In genomic region chr3:97627893-97628292, GRCm38 (mm10) we compare ENCODE assay signal across 10 mouse cellular contexts. TPM values are rescaled to one million over a fixed set of nuclear protein-coding genes. Genes with fewer than 3 reads are reported as not detected.
A peak's percentile ranks its signal among the peaks of the same experiment; 100 is the strongest.
DNase-seq lines count a peak whose midpoint lies in the region; ATAC-seq and TF ChIP-seq lines count a peak whose summit lies in the region.
"Had no signal": no experiment of that assay in that cellular context is flagged by ENCODE, and none has a peak within 500 bp of the region (broad histone marks: within the 10 kb centered on the region; RNA-seq: fewer than 3 reads in every experiment).

No protein-coding gene starts in this region.

- no peaks in the 10 kb centered on the region for H3K27me3 ChIP-seq in kidney, embryonic 14.5 days (ENCODE audit: control insufficient read depth, insufficient read depth, low read length)
- no peaks in the 10 kb centered on the region for H3K27me3 ChIP-seq in embryonic facial prominence, embryonic 14.5 days (replicated peaks; ENCODE audit: control insufficient read depth, insufficient read depth, low read length)
- H3K27me3 ChIP-seq in intestine, embryonic 16.5 days (replicated peaks; ENCODE audit: control insufficient read depth, insufficient read depth, low read length), result no peaks in the 10 kb centered on the region
- no peaks in the 10 kb centered on the region for H3K27me3 ChIP-seq in liver, postnatal 0 days (ENCODE audit: insufficient read depth, low read length)

- 70% methylated on average over 7 of the region's 7 CpGs for WGBS in kidney, embryonic 14.5 days
- 82% methylated on average over 7 of the region's 7 CpGs for WGBS in embryonic facial prominence, embryonic 14.5 days
- WGBS in intestine, embryonic 16.5 days, result 55% methylated on average over 7 of the region's 7 CpGs
- WGBS in liver, postnatal 0 days (ENCODE audit: insufficient replicate concordance), result 47% methylated on average over 7 of the region's 7 CpGs

- H3K9ac ChIP-seq in kidney, embryonic 14.5 days (ENCODE audit: low read depth, low read length), result no peak overlapping the region
- H3K9ac ChIP-seq in embryonic facial prominence, embryonic 14.5 days (ENCODE audit: low read depth, low read length), result peak overlapping the region; percentile 39; the same call in 1 of the 2 replicates
- peak overlapping the region; percentile 66 for H3K9ac ChIP-seq in intestine, embryonic 16.5 days (ENCODE audit: low read depth, low read length)
- peak overlapping the region; percentile 57; the same call in 1 of the 2 replicates for H3K9ac ChIP-seq in liver, postnatal 0 days (replicated peaks)

- ATAC-seq in kidney, embryonic 14.5 days (ENCODE audit: low FRiP score, low TSS enrichment), result no peak
- ATAC-seq in embryonic facial prominence, embryonic 14.5 days (ENCODE audit: low read depth), result no peak
- peak; percentile 45 for ATAC-seq in intestine, embryonic 16.5 days
- peak; percentile 49 for ATAC-seq in liver, postnatal 0 days

- H3K27ac ChIP-seq in kidney, embryonic 14.5 days (ENCODE audit: low read depth, low read length), result no peak overlapping the region; the same call in 1 of the 2 replicates
- H3K27ac ChIP-seq in embryonic facial prominence, embryonic 14.5 days (replicated peaks; ENCODE audit: low read depth, low read length), result no peak overlapping the region
- H3K27ac ChIP-seq in intestine, embryonic 16.5 days (ENCODE audit: low read length), result peak overlapping the region; percentile 82
- H3K27ac ChIP-seq in liver, postnatal 0 days (ENCODE audit: low read depth), result peak overlapping the region; percentile 91

- TF ChIP-seq CTCF in liver, postnatal 0 days (IDR thresholded peaks at IDR 0.05; ENCODE audit: low read depth), result no peak

- no peak for DNase-seq in kidney, postnatal 25 days
- no peak for DNase-seq in embryonic facial prominence, embryonic 14.5 days (ENCODE audit: low spot score)
- peak; percentile 26 for DNase-seq in liver, postnatal 0 days
- no peak for DNase-seq in ovary, postnatal 14 days (ENCODE audit: low spot score)
- DNase-seq in right cerebral cortex, postnatal 10 days (ENCODE audit: low spot score in 2 of 2), result no peak
- no peak for DNase-seq in cerebellum, adult 11-12 months

- no peak for TF ChIP-seq EP300 in liver, postnatal 0 days (IDR thresholded peaks at IDR 0.05; ENCODE audit: low read depth)

- H3K4me1 ChIP-seq in kidney, embryonic 14.5 days (ENCODE audit: control insufficient read depth, insufficient read depth, low read length), result no peaks in the 10 kb centered on the region
- no peaks in the 10 kb centered on the region for H3K4me1 ChIP-seq in embryonic facial prominence, embryonic 14.5 days (ENCODE audit: control insufficient read depth, insufficient read depth, low read length)
- peaks cover 7% of the 10 kb centered on the region for H3K4me1 ChIP-seq in intestine, embryonic 16.5 days (ENCODE audit: control insufficient read depth, insufficient read depth, low read length)
- H3K4me1 ChIP-seq in liver, postnatal 0 days (ENCODE audit: insufficient read depth), result peaks cover 21% of the 10 kb centered on the region

- no peaks in the 10 kb centered on the region for H3K9me3 ChIP-seq in kidney, embryonic 14.5 days (ENCODE audit: control insufficient read depth, low read length)
- no peaks in the 10 kb centered on the region for H3K9me3 ChIP-seq in embryonic facial prominence, embryonic 14.5 days (ENCODE audit: control insufficient read depth, low read length)
- no peaks in the 10 kb centered on the region for H3K9me3 ChIP-seq in intestine, embryonic 16.5 days (ENCODE audit: control insufficient read depth, low read length)
- H3K9me3 ChIP-seq in liver, postnatal 0 days (ENCODE audit: low read length), result no peaks in the 10 kb centered on the region

- H3K4me3 ChIP-seq in kidney, embryonic 14.5 days (ENCODE audit: low read length), result peak overlapping the region; percentile 48
- H3K4me3 ChIP-seq in embryonic facial prominence, embryonic 14.5 days (ENCODE audit: low read depth, low read length), result peak overlapping the region; percentile 44; the same call in 1 of the 2 replicates
- peak overlapping the region; percentile 56 for H3K4me3 ChIP-seq in intestine, embryonic 16.5 days (ENCODE audit: low read length)
- H3K4me3 ChIP-seq in liver, postnatal 0 days (ENCODE audit: low read depth, low read length), result peak overlapping the region; percentile 53
- H3K4me3 ChIP-seq: myocyte had no signal

- H3K4me2 ChIP-seq in kidney, embryonic 14.5 days (replicated peaks; ENCODE audit: low read depth, low read length), result peak overlapping the region; percentile 57
- H3K4me2 ChIP-seq in embryonic facial prominence, embryonic 14.5 days (ENCODE audit: low read depth, low read length), result peak overlapping the region; percentile 60
- H3K4me2 ChIP-seq in intestine, embryonic 16.5 days (ENCODE audit: low read depth, low read length), result peak overlapping the region; percentile 61
- peak overlapping the region; percentile 76 for H3K4me2 ChIP-seq in liver, postnatal 0 days (ENCODE audit: low read depth, low read length)

- H3K36me3 ChIP-seq in kidney, embryonic 14.5 days (ENCODE audit: control insufficient read depth, insufficient read depth, low read length), result no peaks in the 10 kb centered on the region
- H3K36me3 ChIP-seq in embryonic facial prominence, embryonic 14.5 days (ENCODE audit: control insufficient read depth, insufficient read depth, low read length), result no peaks in the 10 kb centered on the region
- no peaks in the 10 kb centered on the region for H3K36me3 ChIP-seq in intestine, embryonic 16.5 days (ENCODE audit: control insufficient read depth, insufficient read depth, low read length)
- H3K36me3 ChIP-seq in liver, postnatal 0 days (replicated peaks; ENCODE audit: insufficient read depth, low read length), result no peaks in the 10 kb centered on the region

RNA-seq across cellular contexts. Expression of gene Fmo5, which starts 0.7 kb away (rescaled TPM):
- polyA plus RNA-seq in kidney, embryonic 14.5 days (2014; fragmentation: Nextera tagmentation; extraction: Ambion mirVana), result 0.71 and 1.8 TPM in 2 replicates
- polyA plus RNA-seq in embryonic facial prominence, embryonic 14.5 days (2014; fragmentation: Nextera tagmentation; extraction: Ambion mirVana), result 2.7 and 3.1 TPM in 2 replicates
- 50.4 and 57.8 TPM in 2 replicates for polyA plus RNA-seq in intestine, embryonic 16.5 days (2015; fragmentation: Nextera tagmentation; extraction: Ambion mirVana)
- polyA plus RNA-seq in liver, postnatal 0 days (2015; fragmentation: Nextera tagmentation; extraction: Ambion mirVana), result 67.6 and 82.4 TPM in 2 replicates

RNA-seq across cellular contexts. Expression of gene Chd1l, which starts 17.9 kb away (rescaled TPM):
- 11.5 and 18.1 TPM in 2 replicates for polyA plus RNA-seq in kidney, embryonic 14.5 days (2014; fragmentation: Nextera tagmentation; extraction: Ambion mirVana)
- 11.7 and 13.3 TPM in 2 replicates for polyA plus RNA-seq in embryonic facial prominence, embryonic 14.5 days (2014; fragmentation: Nextera tagmentation; extraction: Ambion mirVana)
- polyA plus RNA-seq in intestine, embryonic 16.5 days (2015; fragmentation: Nextera tagmentation; extraction: Ambion mirVana), result 17.1 and 17.3 TPM in 2 replicates
- polyA plus RNA-seq in liver, postnatal 0 days (2015; fragmentation: Nextera tagmentation; extraction: Ambion mirVana), result 6.0 and 7.1 TPM in 2 replicates

RNA-seq across cellular contexts. Expression of gene Prkab2, which starts 30.1 kb away (rescaled TPM):
- 3.1 and 4.6 TPM in 2 replicates for polyA plus RNA-seq in kidney, embryonic 14.5 days (2014; fragmentation: Nextera tagmentation; extraction: Ambion mirVana)
- 9.9 and 10.5 TPM in 2 replicates for polyA plus RNA-seq in embryonic facial prominence, embryonic 14.5 days (2014; fragmentation: Nextera tagmentation; extraction: Ambion mirVana)
- polyA plus RNA-seq in intestine, embryonic 16.5 days (2015; fragmentation: Nextera tagmentation; extraction: Ambion mirVana), result 5.5 and 5.8 TPM in 2 replicates
- 1.1 TPM in 2 replicates for polyA plus RNA-seq in liver, postnatal 0 days (2015; fragmentation: Nextera tagmentation; extraction: Ambion mirVana)

RNA-seq across cellular contexts. Expression of gene Gm17651, which starts 46.6 kb away (rescaled TPM):
- polyA plus RNA-seq in kidney, embryonic 14.5 days (2014; fragmentation: Nextera tagmentation; extraction: Ambion mirVana), result not detected in 2 replicates
- polyA plus RNA-seq in embryonic facial prominence, embryonic 14.5 days (2014; fragmentation: Nextera tagmentation; extraction: Ambion mirVana), result not detected in 2 replicates
- not detected in 2 replicates for polyA plus RNA-seq in intestine, embryonic 16.5 days (2015; fragmentation: Nextera tagmentation; extraction: Ambion mirVana)
- not detected in 2 replicates for polyA plus RNA-seq in liver, postnatal 0 days (2015; fragmentation: Nextera tagmentation; extraction: Ambion mirVana)
- polyA plus RNA-seq: myocyte; spleen, adult 2 months had no signal

Comparison
In these comparisons a context has a peak if more than half of its experiments do, and no peak if none do; other contexts are left out.
1. ATAC-seq: peak in intestine, embryonic 16.5 days (single experiment) and liver, postnatal 0 days (single experiment); none in kidney, embryonic 14.5 days (single experiment) and embryonic facial prominence, embryonic 14.5 days (single experiment).
2. H3K27ac ChIP-seq: peak in intestine, embryonic 16.5 days (single experiment) and liver, postnatal 0 days (single experiment); none in kidney, embryonic 14.5 days (single experiment) and embryonic facial prominence, embryonic 14.5 days (single experiment).
3. RNA of gene Fmo5, which starts 0.7 kb away (polyA plus RNA-seq): 67.6 to 82.4 TPM in liver, postnatal 0 days and 50.4 to 57.8 TPM in intestine, embryonic 16.5 days; 2.7 to 3.1 TPM in embryonic facial prominence, embryonic 14.5 days and 0.71 to 1.8 TPM in kidney, embryonic 14.5 days; every median in the first group is over 10 times any median in the second.
4. Peak in every context shown above with its lines, with median percentiles within 50 percentile points of each other: H3K4me2 ChIP-seq and H3K4me3 ChIP-seq.